Mouse (Mus musculus): ENCODE measurements at regions not wholly inside any gene's neighbourhood (a gene's known extent, or its start where the extent isn't known, plus 50 kb on each side); places are given as distances from the start of the nearest gene placed in this dataset.

GRCm38 (mm10) chr9:46389741-46390140, 70.0 kb upstream of the 4931429L15Rik start:
- DNase-seq (ENCODE audit: low read depth, low spot score), result no peak

- DNase-seq (ENCODE audit: low read depth, low spot score), result peak; percentile 33
Measured at GRCm38 (mm10) chr9:46388677-46389676, 69.2 kb upstream of the 4931429L15Rik start.

GRCm38 (mm10) chr9:46386333-46386732, 66.5 kb upstream of the 4931429L15Rik start:
- no peak for DNase-seq (ENCODE audit: low read depth, low spot score)

- peak; percentile 61 for DNase-seq (ENCODE audit: low read depth, low spot score)
Measured at GRCm38 (mm10) chr9:46381342-46381741, 61.6 kb upstream of the 4931429L15Rik start.

GRCm38 (mm10) chr9:46379453-46379852, 59.7 kb upstream of the 4931429L15Rik start:
- no peak for DNase-seq (ENCODE audit: low read depth, low spot score)

- DNase-seq (ENCODE audit: low read depth, low spot score), result no peak
Measured at GRCm38 (mm10) chr9:46378339-46378738, 58.6 kb upstream of the 4931429L15Rik start.
